Mouse (Mus musculus) gastrocnemius, adult 2 months (tissue): ENCODE results near the gene Crybg2. TPM values are rescaled to one million over a fixed set of nuclear protein-coding genes. Genes with fewer than 3 reads are reported as not detected.
A peak's percentile ranks its signal among the peaks of the same experiment; 100 is the strongest.

ENCODE experiments used
- DNase-seq: peaks from one replicate; pipeline ENCODE4 v3.0.0; 2022
- H3K27ac ChIP-seq: fragments of 200-600 bp; 2 replicates; pipeline ENCODE4 v1.8.1; 2022; ENCODE audit warnings: mild to moderate bottlenecking
- H3K4me3 ChIP-seq: fragments of 200-600 bp; 2 replicates; pipeline ENCODE4 v1.8.1; 2022; ENCODE audit warnings: mild to moderate bottlenecking, moderate library complexity
- CTCF ChIP-seq: fragments of 200-600 bp; IDR thresholded peaks from 2 replicates; pipeline ENCODE4 v1.8.1; 2022; ENCODE audit warnings: antibody characterized with exemption, mild to moderate bottlenecking, moderate library complexity
- intact Hi-C: fragments of 180-260 bp; cut with DNase I; formaldehyde crosslinking; loops from one replicate; pipeline ENCODE4 v1.15.1; 2025
- total RNA-seq, 2 experiments: library from RNA; stranded (reverse); gene quantifications; 2 replicates each; pipeline ENCODE4 v1.2.3; 2021

The Crybg2 gene
- total RNA-seq, 2 experiments from 2014 or later = not detected

DNA sequence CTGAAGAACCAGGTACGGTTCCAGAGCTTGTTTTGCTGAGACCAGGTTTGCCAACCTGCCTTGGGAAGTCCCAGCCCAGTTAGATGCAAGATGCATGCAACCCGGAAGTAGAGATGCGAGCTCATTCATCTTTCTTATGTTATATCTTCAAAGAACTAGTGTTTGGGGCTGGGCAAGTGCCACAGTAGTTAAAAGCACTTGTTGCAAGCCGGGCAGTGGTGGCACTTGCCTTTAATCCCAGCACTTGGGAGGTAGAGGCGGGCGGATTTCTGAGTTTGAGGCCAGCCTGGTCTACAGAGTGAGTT lies 30.6 kb downstream of the Crybg2 start:
- no peak for TF ChIP-seq CTCF
- Histone ChIP-seq H3K27ac (no peak overlapping the region), H3K4me3 (no peak overlapping the region)
- intact Hi-C loops = no loop called here
- no peak for DNase-seq

DNA sequence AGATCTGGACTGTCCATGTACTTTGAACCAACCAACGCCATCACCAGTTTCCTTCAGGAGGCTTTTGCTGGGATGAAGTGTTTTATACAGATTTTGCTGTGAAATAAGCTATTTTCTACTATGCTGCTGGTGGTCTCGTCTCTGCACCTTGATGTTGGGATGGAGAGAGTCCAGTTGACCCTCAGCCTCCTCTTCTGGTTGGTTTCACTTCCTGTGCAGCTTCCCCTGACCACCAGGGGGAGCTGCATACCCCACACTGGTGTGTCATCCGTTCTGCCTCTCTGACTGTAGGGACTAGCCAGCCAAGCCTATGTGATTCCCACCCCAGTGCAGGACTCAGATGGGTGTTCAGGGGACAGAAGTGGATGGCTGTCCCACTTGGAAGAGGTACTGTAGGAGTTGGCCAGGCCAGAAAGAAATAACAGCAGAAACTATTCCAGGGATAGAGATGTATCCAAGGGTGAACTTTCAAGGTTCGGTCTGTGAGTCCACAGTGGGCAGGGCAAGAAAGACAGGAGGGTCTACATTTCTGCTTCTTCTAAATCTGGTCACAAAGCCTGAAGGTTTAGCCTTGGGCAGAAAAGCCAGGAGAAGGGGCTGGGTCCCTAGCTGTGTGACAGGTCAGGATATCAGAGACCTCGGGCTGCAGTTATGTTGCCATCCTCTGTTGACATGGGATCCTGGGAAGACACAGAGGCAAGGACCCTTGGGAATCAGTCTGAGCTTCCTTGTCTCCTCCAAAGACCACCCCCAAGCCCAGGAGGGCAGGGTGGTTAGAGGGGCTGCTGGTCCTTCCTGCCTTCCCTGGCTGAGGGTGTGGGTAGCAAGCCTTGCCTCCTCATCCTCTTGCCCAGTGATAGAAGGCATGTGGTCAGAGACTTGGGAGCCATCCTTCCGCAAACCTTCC lies 32.0 kb downstream of the Crybg2 start:
- Histone ChIP-seq H3K4me3 (no peak overlapping the region), H3K27ac (no peak overlapping the region)
- intact Hi-C loops = no loop called here
- DNase-seq = peak; percentile 69
- TF ChIP-seq CTCF = peak; percentile 81

DNA sequence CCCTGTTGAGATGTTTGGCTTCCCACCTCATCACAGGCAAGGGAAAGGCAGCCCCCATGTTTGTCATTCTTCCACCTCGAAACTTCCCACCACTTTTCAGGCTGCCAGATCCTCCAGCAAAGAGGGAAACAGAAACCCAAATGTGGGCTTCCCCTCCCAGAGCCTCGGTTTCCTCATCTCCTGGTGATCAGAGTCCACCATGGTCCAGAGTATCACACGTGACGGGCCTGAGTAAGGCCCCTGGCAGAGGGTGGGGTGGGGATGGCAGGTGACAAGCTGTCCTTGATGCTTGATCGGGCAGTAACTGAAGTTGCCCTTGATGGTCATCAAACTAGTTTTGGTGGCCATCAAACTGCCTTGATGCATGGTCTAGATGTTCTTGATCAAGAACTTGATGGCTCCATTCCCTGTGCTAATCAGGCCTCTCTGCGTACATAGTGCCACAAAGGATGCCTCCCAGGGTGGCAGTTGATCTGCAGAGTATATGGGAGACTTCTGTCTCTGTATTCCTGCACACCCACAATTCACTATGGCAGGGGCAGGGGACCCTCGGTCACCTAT lies 33.5 kb downstream of the Crybg2 start:
- Histone ChIP-seq H3K4me3 (no peak overlapping the region), H3K27ac (no peak overlapping the region)
- intact Hi-C loops = no loop called here
- no peak for DNase-seq
- no peak for TF ChIP-seq CTCF

DNA sequence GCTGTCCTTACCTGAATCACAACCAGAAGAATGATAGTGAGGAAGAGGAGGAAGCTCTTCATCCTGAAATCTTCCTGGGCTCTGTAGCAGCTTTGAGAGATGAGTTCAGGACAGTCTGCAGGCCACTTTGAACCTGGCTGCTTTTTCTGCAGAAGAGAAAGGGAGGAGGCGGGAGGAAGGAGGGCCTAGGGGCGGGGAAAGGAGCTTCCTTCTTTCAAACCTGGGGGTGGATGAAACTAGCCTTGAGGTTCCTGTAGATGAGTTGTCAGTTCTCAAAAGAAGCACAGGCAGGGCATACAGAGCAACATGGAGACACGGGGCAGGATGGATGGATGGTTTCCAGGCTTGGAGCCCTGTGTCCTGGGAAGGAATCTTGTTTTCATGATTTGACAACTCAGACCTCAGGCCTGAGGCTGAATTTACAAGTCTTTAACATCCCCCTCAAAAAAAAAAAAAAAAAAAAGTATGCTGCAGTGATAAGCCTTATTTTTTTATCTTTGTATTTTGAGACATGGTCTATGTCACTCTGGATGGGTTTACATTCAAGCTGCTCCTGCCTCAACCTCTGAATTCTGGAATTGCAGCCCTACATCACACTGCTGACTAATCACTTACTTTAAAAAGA lies 34.4 kb downstream of the Crybg2 start, which contains the start of gene Cd52:
Gene Cd52 (minus strand): TSS at position 160 of the 625 bp plus-strand sequence.
- no peak for DNase-seq
- no peak within 1 kb of the TSS for H3K4me3 ChIP-seq
- intact Hi-C loops = no loop called here
- TF ChIP-seq CTCF = no peak
- no peak within 1 kb of the TSS for H3K27ac ChIP-seq

DNA sequence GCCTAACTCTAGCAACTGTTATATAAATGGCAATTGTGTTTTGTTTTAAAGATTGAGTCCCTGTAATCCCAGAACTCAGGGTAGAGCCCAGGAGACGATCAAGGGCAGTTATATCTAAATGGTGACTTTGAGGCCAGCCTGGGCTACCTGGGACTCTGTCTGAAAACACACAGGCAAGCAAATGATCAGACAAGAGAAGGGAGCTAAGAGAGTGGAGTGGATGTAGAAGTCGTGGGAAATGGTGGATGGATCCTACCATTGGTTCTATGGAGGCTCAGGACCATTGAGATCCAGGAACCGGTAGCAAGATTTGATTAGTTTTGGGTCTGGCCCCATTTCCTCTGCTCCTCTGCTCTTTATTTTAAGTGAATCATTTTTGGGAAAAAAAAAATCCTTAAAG lies 35.5 kb downstream of the Crybg2 start:
- H3K4me3 ChIP-seq = no peak overlapping the region
- no peak for TF ChIP-seq CTCF
- intact Hi-C loops = no loop called here
- no peak for DNase-seq
- no peak overlapping the region for H3K27ac ChIP-seq

DNA sequence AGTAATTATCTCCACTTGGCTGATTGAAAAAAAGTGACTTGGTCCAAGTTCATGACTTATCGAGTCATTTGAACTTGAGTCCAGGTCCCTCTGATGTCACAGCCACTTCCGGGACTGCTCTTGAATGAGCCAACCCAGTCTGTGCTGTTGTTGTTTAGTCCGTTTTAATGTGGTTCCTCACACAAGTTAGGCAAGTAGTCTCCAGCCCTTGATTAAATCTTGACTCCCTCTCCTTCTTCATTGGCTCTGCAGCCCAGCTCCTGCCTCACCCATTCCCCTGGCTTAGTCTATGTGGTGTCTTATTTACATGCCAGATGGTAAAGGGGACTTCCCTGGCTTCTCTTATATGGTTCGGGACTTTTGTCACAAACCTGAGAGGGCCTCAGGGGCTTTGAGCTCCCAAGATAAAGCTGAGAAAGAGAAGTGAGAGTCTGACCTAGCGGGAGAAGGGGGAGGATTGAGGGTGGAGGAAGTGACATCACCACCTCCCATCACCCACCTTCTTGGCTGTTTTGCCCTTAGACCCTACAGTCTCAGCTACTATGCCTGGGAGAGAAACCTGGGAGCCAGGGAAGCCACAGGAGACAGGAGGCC lies 36.5 kb downstream of the Crybg2 start:
- H3K27ac ChIP-seq = no peak overlapping the region; the same call in 1 of the 2 replicates
- no peak overlapping the region for H3K4me3 ChIP-seq
- no peak for TF ChIP-seq CTCF
- intact Hi-C loops = no loop called here
- DNase-seq = no peak

DNA sequence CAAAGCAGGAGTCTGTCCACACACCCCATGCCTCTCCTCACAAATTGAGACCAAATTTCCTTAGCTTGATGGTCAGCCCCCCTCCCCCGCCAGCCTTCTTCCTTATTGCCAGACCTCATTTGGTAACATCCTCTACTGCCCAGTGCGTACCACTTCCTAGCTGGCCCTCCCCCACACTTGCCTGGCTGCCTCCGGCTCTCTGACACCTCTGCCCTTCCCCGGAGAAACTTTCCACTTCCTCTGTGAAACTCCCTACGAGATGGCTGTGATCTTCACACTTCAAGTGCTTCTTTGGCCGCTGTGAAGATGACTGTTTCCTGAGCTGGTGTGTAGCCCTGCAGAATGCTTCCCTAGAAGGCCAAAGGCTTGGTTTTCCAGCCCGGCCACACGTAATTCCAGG lies 38.0 kb downstream of the Crybg2 start:
- Histone ChIP-seq H3K4me3 (no peak overlapping the region), H3K27ac (no peak overlapping the region)
- DNase-seq = no peak
- intact Hi-C loops = no loop called here
- TF ChIP-seq CTCF = no peak

DNA sequence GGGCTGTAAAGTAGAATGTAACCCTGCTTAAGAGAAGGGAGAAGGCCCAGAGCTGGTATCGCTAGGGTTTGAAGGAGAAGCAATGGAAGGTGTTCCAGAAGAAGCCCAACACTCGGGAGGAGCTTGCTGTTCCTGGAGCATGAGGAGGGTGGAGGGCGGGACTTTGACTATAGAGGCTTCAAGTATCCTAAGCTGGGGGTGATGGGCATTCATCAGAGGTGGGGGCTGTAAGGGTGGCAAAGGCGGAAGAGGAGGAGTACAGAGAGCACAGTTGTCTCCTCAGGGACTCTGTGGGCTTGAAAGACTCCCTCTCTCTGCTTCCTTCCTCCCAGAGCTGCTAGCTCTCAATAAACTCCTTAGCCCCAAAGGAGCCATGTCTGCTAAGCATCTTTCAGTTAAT lies 39.6 kb downstream of the Crybg2 start:
- DNase-seq = no peak
- Histone ChIP-seq H3K4me3 (no peak overlapping the region), H3K27ac (no peak overlapping the region)
- intact Hi-C loops = no loop called here
- TF ChIP-seq CTCF = no peak

DNA sequence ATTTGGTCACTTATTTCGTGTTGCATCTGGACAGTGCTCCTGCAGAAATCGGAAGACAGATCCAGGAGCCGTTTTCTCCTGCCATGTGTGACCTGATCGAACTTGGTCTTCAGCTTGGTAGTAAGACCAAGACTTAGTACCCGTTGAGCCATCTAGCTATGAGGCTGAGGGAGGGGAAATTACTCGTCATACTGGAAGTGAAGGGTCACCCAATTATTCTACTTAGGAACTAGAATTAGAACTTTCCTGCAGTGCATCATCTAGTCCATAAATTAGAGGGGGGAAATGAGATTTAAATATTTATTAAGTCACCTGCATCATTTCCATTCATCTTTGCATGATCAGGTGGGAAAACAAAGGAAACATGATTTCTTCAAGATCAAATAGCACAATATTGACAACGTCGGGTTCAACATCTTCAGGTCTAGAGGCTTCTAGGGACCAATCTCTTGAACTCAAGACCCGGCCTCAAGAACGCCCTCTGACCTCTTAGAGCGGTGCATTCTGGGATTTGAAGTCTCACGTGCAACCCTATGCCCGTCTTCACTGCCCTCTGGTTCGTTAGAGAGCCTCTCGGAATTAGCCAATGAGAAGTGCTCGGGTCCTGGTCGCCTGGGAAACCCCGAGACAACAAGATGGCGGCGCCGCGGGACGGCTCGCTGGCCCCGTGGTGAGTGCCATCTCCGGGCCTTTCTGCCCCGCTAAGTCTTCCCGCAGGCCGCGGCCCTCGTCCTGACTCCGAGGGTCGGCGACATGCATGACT lies 41.5 kb downstream of the Crybg2 start, which contains the start of gene Ubxn11:
Gene Ubxn11 (plus strand): TSS at position 592 of the 763 bp plus-strand sequence.
- peak within 1 kb of the TSS; percentile 55; the same call in 1 of the 2 replicates for H3K27ac ChIP-seq
- DNase-seq = peak; percentile 88
- no peak for TF ChIP-seq CTCF
- H3K4me3 ChIP-seq = peak within 1 kb of the TSS; percentile 93
- intact Hi-C loops = no loop called here

DNA sequence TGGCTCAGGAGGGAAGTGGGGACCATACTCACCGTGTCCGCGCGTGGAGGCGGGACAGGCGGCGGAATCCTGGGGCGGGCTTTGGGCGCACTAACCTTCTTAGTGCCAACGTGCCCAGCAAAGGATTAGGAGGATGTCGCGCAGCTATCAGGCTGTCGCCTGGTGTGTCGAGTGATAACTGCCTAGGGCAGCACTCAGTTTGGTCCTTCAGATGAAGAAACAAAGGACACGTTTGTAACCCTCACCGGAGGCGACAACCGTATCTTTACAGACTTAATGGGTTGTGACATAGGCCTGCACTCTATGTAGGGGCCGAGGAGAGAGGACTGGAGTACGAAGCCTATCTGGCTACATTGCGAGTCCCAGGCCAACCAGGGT lies 42.1 kb downstream of the Crybg2 start:
- intact Hi-C loops = no loop called here
- H3K4me3 ChIP-seq = peak overlapping the region; percentile 93
- H3K27ac ChIP-seq = peak overlapping the region; percentile 55; the same call in 1 of the 2 replicates
- DNase-seq = no peak
- no peak for TF ChIP-seq CTCF

DNA sequence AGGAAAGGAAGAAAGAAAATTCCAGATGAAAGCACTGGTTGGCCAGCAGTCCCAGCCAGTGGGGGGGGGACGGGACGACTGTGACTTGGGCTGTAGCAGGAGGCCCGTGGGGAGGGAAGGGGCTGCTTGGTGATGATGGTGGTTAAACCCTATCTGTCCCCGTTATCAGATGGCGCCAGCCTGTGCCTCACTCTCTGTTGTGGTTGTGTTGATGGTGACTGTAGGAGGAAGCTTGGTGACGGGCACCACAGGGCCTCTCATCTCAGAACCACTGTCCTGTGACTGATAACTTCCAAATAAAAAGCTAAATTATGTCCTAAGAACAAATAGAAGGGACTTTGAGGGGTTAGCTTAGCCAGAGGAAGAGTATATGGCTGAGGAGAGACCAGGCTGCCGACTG lies 45.5 kb downstream of the Crybg2 start:
- intact Hi-C loops = no loop called here
- TF ChIP-seq CTCF = no peak
- no peak for DNase-seq

DNA sequence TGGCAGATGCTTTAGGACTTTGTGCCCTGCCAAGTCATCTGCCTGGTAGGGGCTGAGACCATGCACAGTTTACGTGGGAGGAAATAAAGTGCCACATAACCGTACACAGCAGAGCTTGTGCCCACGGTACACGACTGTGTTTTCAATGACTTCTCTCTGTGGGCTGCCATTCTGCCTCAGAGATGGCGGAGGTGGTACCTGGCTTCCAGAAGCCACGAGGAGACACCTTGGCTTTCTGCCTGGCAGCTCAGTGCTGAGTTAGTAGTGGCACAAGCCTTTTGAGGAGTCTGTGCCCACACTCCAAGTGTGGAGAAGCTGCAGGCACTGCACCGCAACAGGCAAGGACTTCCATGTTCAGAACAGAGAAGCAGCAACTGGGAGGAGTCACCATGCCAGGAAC lies 47.1 kb downstream of the Crybg2 start:
- TF ChIP-seq CTCF = no peak
- intact Hi-C loops = no loop called here
- Histone ChIP-seq H3K4me3 (no peak overlapping the region), H3K27ac (no peak overlapping the region)
- no peak for DNase-seq

More for the DNA sequence above, 45.5 kb downstream of the Crybg2 start:
- Histone ChIP-seq H3K27ac (no peak overlapping the region), H3K4me3 (no peak overlapping the region)
